Mouse (Mus musculus): Measurements from ENCODE around the gene Hist1h2an. TPM values are rescaled to one million over a fixed set of nuclear protein-coding genes. Genes with fewer than 3 reads are reported as not detected.
"Not testable (repeated sequence)": the region's sequence is repeated elsewhere in the genome, so short reads cannot be mapped to it uniquely, and the experiment has no call there.

Hist1h2an gene
- polyA plus RNA-seq (2015; fragmentation: Nextera tagmentation; extraction: Ambion mirVana): 32.4 and 51.2 TPM in 2 replicates

DNA sequence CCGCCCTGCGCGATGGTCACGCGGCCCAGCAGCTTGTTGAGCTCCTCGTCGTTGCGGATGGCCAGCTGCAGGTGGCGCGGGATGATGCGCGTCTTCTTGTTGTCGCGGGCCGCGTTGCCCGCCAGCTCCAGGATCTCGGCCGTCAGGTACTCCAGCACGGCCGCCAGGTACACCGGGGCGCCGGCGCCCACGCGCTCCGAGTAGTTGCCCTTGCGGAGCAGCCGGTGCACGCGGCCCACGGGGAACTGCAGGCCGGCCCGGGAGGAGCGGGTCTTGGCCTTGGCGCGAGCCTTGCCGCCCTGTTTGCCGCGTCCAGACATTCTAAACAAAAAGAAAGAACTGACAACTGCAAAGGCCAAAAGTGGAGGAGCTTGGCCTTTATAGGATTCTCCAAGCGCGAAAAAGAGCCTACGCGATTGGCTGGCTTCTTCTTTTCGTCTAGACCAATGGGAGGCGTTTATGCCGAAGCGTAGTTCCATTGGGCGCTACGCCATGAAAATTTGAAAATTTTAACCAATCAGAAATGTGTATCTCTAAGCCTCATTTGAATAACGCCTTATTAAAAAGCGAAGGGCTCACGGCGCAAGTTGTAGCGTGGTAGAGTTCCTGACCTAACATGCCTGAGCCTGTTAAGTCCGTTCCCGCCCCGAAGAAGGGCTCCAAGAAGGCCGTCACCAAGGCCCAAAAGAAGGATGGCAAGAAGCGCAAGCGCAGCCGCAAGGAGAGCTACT lies at the start of gene Hist1h2an, which contains the start of gene Hist1h2bp:
TSS of gene Hist1h2an (minus strand) at position 320 of the 731 bp plus-strand sequence.
TSS of gene Hist1h2bp (plus strand) at position 563 of the 731 bp plus-strand sequence.
- DNase-seq (ENCODE audit: low spot score): peak; percentile 97

DNA sequence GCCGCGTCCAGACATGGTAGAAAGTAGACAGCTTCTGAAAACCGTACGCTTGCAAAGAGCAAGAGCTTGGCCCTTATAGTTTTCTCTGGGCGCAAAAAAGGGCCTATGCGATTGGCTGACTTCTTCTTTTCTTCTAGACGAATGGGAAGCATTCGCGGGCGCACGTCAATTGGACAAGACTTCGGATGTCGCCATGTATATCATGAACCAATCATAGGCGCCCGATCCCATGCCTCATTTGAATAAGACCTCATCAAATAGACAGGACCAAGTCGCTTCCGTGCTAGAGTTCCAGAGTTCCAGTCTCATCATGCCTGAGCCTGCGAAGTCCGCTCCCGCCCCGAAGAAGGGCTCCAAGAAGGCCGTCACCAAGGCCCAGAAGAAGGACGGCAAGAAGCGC lies 46.4 kb upstream of the Hist1h2an start, which contains the start of the genes Hist1h2ap and Hist1h2br:
TSS of gene Hist1h2ap (minus strand) at position 47 of the 400 bp plus-strand sequence.
TSS of gene Hist1h2br (plus strand) at position 283 of the 400 bp plus-strand sequence.
- not testable (repeated sequence) for DNase-seq (ENCODE audit: low spot score)

DNA sequence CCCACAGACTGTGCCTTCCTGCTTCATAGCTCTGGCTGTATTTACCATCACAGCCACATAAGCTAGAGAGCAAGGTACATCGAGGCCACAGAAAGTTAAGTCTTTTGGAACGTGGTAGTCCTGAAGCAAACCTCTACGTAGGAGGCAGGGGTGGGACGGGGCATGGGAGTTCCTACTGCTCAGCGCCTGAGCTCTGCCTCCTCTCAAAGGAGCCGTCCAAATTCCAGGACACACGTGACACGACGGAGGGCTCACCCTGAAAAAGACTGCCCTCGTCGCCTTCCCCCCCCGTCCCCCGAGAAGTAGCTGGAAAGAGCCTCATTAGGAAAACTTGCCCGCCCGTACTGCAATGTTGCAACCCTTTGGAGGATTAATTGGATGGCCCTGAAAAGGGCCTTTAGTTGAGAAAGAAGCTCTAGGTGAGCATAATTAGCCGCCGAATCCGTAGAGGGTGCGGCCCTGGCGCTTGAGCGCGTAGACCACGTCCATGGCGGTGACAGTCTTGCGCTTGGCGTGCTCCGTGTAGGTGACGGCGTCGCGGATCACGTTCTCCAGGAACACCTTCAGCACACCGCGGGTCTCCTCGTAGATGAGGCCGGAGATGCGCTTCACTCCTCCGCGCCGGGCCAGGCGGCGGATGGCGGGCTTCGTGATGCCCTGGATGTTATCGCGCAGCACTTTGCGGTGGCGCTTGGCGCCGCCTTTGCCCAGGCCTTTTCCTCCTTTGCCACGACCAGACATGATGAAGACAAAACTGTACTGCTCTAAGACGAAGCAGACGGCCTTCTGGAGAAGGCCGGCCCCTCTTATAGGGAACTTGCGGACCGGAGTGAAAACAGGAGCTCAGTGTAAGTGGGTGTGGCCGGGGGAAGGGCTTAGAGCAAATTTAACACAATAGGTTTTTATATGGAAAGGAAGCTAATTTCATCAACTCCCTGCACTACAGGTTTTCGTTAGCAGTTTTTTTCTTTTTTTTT lies 44.7 kb upstream of the Hist1h2an start, which contains the start of gene Hist1h4n:
TSS of gene Hist1h4n (minus strand) at position 779 of the 977 bp plus-strand sequence.
- DNase-seq (ENCODE audit: low spot score): not testable (repeated sequence)

DNA sequence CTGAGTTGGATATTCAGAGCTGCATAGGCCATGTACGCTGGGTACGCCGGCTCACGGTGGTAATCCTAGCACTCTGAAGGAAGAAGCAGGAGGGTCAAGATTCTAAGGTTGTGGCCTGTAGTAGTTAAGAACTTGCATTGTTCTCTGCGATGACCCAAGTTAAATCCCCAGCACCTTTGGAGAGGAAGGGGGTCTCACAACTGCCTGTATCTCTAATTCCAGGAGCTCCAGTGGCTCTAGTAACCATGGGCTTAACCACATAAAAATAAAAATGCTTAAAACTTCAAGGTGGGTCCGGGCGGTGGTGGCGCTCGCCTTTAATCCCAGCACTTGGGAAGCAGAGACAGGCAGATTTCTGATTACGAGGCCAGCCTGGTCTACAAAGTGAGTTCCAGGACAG lies 43.3 kb upstream of the Hist1h2an start:
- DNase-seq (ENCODE audit: low spot score): no peak

DNA sequence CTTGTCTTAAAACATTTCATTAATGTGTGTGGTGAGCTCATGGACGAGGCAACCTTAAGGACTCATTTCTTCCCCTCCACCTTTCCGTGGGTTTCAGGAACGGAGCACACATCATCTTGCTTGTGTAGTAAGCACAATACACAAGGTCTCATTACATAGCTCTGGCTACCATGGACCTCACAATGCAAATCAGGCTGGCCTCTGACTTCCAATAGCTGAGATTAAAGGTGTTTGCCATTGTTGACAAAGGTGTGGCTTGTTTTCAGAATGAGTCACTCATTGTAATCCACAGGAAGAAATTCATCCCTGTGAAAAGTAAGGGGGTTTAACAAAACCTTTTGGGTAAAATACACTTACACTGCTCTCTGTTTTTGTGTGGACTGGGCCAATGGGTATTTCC lies 41.5 kb upstream of the Hist1h2an start:
- no peak for DNase-seq (ENCODE audit: low spot score)

DNA sequence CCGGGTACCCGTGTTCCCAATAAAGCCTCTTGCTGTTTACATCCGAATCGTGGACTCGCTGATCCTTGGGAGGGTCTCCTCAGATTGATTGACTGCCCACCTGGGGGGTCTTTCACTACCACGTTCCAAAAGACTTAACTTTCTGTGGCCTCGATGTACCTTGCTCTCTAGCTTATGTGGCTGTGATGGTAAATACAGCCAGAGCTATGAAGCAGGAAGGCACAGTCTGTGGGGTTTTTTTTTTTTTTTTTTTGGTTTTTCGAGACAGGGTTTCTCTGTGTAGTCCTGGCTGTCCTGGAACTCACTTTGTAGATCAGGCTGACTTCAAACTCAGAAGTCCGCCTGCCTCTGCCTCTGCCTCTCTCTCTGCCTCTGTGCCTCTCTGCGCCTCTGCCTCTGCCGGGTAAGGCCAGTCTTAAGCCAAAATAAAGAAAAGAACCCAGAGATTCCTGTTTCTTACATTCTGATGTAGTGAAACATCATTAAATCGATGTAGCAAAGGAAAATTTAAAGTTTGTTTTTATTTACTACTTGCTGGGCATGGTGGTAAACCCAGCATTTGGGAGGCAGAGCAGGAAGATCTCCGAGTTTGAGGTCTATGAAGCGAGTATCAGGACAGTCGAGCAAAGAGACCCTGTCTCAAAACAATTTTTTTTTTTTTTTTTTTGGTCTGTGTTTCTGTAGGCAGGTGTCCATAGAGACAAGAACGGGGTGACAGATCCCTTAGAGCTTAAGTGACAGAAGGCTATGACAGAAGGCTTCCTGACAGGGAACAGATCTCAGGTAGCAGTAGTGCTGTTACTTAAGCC lies 33.3 kb upstream of the Hist1h2an start:
- not testable (repeated sequence) for DNase-seq (ENCODE audit: low spot score)

DNA sequence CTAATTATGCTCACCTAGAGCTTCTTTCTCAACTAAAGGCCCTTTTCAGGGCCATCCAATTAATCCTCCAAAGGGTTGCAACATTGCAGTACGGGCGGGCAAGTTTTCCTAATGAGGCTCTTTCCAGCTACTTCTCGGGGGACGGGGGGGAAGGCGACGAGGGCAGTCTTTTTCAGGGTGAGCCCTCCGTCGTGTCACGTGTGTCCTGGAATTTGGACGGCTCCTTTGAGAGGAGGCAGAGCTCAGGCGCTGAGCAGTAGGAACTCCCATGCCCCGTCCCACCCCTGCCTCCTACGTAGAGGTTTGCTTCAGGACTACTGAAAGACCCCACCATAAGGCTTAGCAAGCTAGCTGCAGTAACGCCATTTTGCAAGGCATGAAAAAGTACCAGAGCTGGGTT lies 25.1 kb upstream of the Hist1h2an start:
- DNase-seq (ENCODE audit: low spot score): not testable (repeated sequence)

DNA sequence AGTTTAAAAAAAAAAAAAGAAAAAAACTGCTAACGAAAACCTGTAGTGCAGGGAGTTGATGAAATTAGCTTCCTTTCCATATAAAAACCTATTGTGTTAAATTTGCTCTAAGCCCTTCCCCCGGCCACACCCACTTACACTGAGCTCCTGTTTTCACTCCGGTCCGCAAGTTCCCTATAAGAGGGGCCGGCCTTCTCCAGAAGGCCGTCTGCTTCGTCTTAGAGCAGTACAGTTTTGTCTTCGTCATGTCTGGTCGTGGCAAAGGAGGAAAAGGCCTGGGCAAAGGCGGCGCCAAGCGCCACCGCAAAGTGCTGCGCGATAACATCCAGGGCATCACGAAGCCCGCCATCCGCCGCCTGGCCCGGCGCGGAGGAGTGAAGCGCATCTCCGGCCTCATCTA lies 24.5 kb upstream of the Hist1h2an start, which contains the start of gene Hist1h4m:
TSS of gene Hist1h4m (plus strand) at position 208 of the 400 bp plus-strand sequence.
- not testable (repeated sequence) for DNase-seq (ENCODE audit: low spot score)

DNA sequence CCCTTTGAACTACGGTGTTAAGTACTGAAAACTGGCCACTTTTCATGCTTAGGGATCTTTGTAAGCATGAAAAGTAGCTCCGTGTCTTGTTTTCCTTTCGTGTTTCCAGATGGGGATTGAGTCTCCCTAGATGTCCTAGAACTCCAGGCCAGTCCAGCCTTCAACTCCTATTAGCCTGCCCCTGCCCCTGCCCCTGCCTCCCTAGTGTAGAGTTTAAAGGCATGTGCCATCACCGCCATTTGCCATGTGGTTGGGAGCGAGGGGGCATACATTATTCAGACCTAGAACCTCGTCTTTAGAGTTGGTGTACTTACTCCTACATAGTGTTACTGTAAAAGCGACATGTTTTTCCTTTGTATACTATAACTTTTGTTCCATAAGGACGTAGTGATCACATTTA lies 24.1 kb upstream of the Hist1h2an start:
- not testable (repeated sequence) for DNase-seq (ENCODE audit: low spot score)

DNA sequence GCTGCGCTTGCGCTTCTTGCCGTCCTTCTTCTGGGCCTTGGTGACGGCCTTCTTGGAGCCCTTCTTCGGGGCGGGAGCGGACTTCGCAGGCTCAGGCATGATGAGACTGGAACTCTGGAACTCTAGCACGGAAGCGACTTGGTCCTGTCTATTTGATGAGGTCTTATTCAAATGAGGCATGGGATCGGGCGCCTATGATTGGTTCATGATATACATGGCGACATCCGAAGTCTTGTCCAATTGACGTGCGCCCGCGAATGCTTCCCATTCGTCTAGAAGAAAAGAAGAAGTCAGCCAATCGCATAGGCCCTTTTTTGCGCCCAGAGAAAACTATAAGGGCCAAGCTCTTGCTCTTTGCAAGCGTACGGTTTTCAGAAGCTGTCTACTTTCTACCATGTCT lies 23.1 kb upstream of the Hist1h2an start, which contains the start of the genes Hist1h2bq and Hist1h2ao:
TSS of gene Hist1h2bq (minus strand) at position 125 of the 400 bp plus-strand sequence.
TSS of gene Hist1h2ao (plus strand) at position 393 of the 400 bp plus-strand sequence.
- not testable (repeated sequence) for DNase-seq (ENCODE audit: low spot score)

DNA sequence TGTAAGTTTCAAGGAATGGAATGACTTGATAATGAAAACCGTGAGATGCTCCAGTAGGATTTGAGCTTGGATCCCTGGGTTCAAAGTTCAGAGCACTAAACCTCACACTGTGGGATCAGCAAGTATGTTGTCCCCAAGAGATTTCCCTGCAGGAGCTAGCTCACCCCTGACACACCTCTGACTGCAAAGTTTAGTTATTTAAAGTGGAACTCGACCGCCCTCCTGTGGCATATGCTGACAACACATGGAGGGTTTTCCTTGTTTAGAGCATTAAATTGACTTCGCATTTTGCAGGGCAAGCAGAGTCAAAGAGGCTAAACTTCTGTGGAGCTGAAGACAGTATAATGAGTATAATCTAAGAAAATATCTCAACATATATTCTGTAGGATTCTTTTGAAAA lies 16.0 kb upstream of the Hist1h2an start:
- not testable (repeated sequence) for DNase-seq (ENCODE audit: low spot score)

DNA sequence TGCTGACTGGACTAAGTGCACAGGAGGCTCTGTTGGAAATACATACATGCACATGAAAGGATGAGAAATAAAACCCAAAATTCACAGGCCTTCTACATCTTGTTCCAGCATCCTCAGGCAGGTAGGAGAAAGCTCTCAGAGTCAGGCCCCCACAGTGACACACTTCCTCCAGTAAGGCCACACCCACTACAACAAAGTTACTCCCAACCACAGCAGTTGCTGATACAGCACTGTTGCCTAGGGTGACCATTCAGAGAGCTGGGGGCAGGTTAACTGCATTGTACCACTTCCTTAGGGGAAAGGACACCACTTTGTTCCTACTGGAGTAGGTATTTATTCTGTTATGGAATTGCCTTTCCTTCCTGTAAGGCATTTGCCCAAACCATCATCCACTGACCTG lies 10.1 kb upstream of the Hist1h2an start:
- DNase-seq (ENCODE audit: low spot score): not testable (repeated sequence)

DNA sequence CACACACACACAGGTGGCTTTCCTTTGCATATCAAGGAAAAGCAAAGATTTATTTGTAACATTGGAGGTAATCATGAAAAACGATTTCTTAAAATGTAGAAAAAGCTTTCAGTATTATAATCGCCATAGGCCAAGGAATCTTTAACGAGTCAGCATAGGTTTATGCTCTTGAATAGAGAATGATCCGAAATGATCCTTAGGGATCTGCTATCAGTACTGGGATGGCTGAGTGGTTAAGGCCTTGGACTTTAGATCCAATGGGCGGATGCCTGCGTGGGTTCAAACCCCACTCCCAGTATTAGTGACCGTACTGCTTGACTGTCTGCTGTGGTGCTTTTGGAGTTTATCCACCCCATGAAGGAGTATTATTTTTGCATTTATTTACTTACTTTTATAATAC lies 8.6 kb upstream of the Hist1h2an start:
- DNase-seq (ENCODE audit: low spot score): no peak

DNA sequence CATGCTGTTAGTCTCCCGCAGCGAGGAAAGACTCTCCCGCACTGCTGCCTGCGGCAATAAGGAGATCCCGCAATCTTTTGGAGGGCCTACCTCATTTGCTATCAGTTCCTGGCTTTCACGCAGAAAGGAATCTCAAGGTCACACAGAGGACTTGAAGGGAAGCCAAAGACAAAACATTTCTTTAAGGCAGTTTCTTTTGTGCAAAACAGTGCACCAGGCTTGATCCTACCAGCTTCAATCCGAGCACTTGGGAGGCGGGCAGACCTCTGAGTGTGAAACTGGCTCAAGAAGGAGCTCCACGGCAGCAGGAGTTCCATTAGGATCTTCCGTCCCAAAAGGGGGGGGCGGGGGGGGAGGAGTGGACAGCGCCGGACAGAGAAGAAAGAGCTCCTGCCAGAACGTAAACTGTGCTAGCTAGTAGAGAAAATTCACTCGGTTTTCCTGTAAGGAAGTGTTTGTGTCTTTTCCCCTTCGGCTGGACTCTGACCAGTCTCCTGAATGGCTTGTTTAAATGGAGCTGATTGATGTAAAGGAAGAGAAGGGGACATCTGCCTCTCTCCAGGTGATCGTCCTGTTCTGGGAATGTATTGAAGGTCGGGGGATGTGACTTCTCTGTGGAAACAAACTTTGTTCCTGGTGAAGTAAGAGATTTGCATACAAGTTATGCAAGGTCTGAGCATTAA lies 3.7 kb upstream of the Hist1h2an start:
- peak; percentile 2 for DNase-seq (ENCODE audit: low spot score)

DNA sequence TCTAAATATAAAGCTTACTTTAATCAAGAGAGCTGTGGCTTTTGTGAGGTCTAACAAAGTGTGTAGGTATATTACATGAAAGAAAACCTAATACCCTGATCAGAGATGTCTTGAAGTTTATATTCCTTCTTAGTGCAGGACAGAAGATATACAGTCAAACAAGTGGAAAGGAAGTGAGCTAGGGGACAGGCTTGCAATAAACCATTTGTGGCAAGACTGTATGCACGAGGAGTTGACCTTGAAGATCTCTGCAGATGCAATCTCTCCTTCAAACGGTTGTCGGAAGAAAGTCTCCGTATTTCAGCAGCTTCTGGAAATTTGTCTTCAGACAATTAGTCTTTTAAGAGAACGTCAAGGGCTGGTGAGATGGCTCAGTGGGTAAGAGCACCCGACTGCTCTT lies 2.9 kb upstream of the Hist1h2an start:
- peak; percentile 5 for DNase-seq (ENCODE audit: low spot score)

DNA sequence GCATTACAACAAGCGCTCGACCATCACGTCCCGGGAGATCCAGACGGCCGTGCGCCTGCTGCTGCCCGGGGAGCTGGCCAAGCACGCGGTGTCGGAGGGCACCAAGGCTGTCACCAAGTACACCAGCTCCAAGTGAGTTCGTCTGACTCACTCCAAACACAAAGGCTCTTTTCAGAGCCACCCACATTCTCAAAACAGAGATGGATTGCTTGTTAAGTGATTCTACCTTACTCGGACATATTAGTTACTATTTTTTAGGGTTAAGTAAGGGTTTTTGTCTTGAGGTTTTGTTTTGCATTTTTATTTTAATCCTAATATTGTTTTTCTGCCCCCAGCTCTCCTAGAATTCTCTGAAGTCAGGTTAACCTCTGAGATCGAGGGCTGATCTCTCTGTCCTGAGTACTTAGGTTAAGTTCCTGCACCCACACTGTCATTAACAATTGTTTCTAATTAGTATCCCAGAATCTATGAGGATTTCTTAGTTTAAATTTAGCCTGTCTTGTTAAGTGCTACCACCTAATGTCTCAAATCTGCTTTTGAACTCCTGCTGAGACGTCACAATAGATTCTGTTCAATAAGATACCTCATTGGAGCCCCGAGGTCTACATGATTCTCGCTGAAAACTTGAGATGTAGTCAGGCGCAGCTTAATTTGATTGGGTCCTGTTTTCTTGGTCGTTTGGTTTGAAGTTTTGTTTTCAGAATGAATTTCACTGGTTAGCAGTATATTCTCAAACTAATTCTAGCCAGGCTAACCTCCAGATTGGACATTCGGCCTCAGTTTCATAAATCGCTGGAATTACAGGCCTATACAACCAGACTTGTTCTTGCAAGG lies 959 bp upstream of the Hist1h2an start:
- DNase-seq (ENCODE audit: low spot score): peak; percentile 42

DNA sequence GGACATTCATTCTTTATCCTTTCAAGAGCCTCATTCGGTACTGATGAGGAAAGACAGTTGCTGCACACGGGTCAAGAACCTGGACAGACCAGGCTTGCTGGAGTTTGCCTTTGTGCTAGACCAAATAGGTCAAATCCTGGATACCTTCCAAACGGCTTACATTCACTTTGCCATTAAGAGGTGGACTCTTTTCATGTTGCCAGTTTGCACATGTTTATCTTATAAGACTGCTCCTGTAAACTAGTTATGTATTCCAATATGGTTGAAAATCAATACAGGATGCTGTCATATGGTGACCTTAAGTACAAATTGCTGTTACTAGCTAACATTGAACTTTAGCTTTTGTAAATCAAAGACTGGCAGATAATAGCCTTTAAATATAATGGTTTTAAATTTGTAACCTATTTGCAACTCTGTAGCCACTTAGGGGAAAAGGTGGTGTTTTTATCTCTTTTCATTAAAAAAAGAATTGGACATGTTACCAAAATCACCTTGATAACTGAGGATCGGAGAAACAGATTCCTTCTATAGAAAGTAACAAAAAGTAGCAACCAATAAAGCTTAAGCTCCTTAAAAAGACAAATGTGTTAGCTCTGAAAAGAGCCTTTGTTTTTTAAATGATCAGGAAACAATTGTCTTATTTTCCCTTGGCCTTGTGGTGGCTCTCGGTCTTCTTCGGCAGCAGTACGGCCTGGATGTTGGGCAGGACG lies 674 bp downstream of the Hist1h2an start:
- DNase-seq (ENCODE audit: low spot score): peak; percentile 41

DNA sequence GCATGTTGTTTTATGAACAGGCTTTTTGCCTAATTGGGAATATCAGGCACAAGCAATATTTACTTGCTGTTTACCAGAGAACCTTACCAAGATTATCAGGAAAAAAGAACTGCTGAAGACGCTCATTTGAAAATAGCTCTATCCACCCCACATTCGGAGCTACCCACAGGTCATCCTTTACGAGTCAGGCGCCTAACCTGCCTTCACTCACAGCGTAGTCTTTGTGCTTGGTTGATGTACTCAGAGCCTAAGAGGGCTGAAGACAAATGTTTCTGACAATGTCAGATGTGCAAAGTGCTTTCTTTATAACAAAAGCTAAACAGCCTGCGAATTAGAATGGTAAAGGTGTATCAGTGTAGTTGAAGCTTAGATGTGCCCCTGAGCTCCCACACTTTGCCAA lies 2.7 kb downstream of the Hist1h2an start:
- DNase-seq (ENCODE audit: low spot score): peak; percentile 12

Measured in thymus, postnatal 0 days (tissue).